Comparison of ENCODE assay signal across 37 mouse cellular contexts in genomic region chr1:40430143-40430834, GRCm38 (mm10). TPM values are rescaled to one million over a fixed set of nuclear protein-coding genes. Genes with fewer than 3 reads are reported as not detected.
A peak's percentile ranks its signal among the peaks of the same experiment; 100 is the strongest.
DNase-seq lines count a peak whose midpoint lies in the region; ATAC-seq and TF ChIP-seq lines count a peak whose summit lies in the region.
"Had no signal": no experiment of that assay in that cellular context is flagged by ENCODE, and none has a peak within 500 bp of the region (broad histone marks: within the 10 kb centered on the region; RNA-seq: fewer than 3 reads in every experiment).

No protein-coding gene starts in this region.

- no peak for TF ChIP-seq EP300 in liver, embryonic 14.5 days (IDR thresholded peaks at IDR 0.05; ENCODE audit: low read depth)

- peak overlapping the region; percentile 65 for H3K9ac ChIP-seq in liver, embryonic 14.5 days (replicated peaks)
- no peak overlapping the region for H3K9ac ChIP-seq in neural tube, embryonic 15.5 days (replicated peaks)
- H3K9ac ChIP-seq: embryonic facial prominence, embryonic 15.5 days; forebrain, embryonic 15.5 days; hindbrain, embryonic 15.5 days; limb, embryonic 12.5 days; midbrain, embryonic 15.5 days; neural tube, embryonic 12.5 days had no signal

- H3K27ac ChIP-seq in liver, embryonic 14.5 days: peak overlapping the region; percentile 43
- no peak overlapping the region for H3K27ac ChIP-seq in neural tube, embryonic 15.5 days (replicated peaks)
- H3K27ac ChIP-seq: embryonic facial prominence, embryonic 10.5 days; embryonic facial prominence, embryonic 15.5 days; forebrain, embryonic 10.5 days; forebrain, embryonic 15.5 days; hindbrain, embryonic 15.5 days; limb, embryonic 12.5 days; macrophage; midbrain, embryonic 10.5 days; midbrain, embryonic 15.5 days; neural tube, embryonic 12.5 days; stomach, postnatal 0 days had no signal

- no peaks in the 10 kb centered on the region for H3K9me3 ChIP-seq in megakaryocyte, embryonic 14.5 days
- no peaks in the 10 kb centered on the region for H3K9me3 ChIP-seq in liver, embryonic 14.5 days (ENCODE audit: control insufficient read depth, low read length)
- no peaks in the 10 kb centered on the region for H3K9me3 ChIP-seq in neural tube, embryonic 15.5 days (replicated peaks)
- H3K9me3 ChIP-seq: embryonic facial prominence, embryonic 10.5 days; embryonic facial prominence, embryonic 15.5 days; forebrain, embryonic 10.5 days; forebrain, embryonic 15.5 days; hindbrain, embryonic 15.5 days; limb, embryonic 12.5 days; midbrain, embryonic 10.5 days; midbrain, embryonic 15.5 days; neural tube, embryonic 12.5 days had no signal

- H3K27me3 ChIP-seq in megakaryocyte, embryonic 14.5 days (replicated peaks): peaks cover 2% of the 10 kb centered on the region
- no peaks in the 10 kb centered on the region for H3K27me3 ChIP-seq in liver, embryonic 14.5 days (ENCODE audit: control insufficient read depth, insufficient read depth, low read length)
- H3K27me3 ChIP-seq in neural tube, embryonic 15.5 days (replicated peaks): no peaks in the 10 kb centered on the region
- H3K27me3 ChIP-seq: embryonic facial prominence, embryonic 15.5 days; forebrain, embryonic 15.5 days; hindbrain, embryonic 15.5 days; limb, embryonic 12.5 days; midbrain, embryonic 15.5 days; neural tube, embryonic 12.5 days had no signal

- no peak for ATAC-seq in megakaryocyte, adult 5-6 weeks (ENCODE audit: poor library complexity, severe bottlenecking)
- 0 out of 2 replicates have a peak, but pooled peaks have one; percentile 21 for ATAC-seq in erythroblast, adult 5-6 weeks (replicated peaks; ENCODE audit: low FRiP score, poor library complexity, severe bottlenecking)
- no peak for ATAC-seq in liver, embryonic 14.5 days (ENCODE audit: insufficient read depth)
- ATAC-seq in neural tube, embryonic 15.5 days (ENCODE audit: low FRiP score): no peak
- ATAC-seq: activated CD4-positive, CD25-positive, alpha-beta regulatory T cell, adult 4 months; forebrain, embryonic 15.5 days; inflammation-experienced regulatory T-cells, adult 6 months; lung, postnatal 0 days; midbrain, embryonic 15.5 days had no signal

- no peak for DNase-seq in liver, embryonic 14.5 days (ENCODE audit: low read depth in 3 of 3, low spot score in 3 of 3)
- DNase-seq in layer of hippocampus, postnatal 36 days: no peak
- no peak for DNase-seq in thymus, postnatal 4 days
- DNase-seq: adrenal gland, adult 2 months; cerebellum, adult 18-20 months; cerebellum, postnatal 14 days; gastrocnemius, postnatal 36 days; heart, adult 18-20 months; kidney, adult 11 months; kidney, postnatal 14 days; layer of hippocampus, adult 9-11 months; lung, adult 18-20 months; right cerebral cortex, postnatal 4 days; thymus, adult 18-20 months; thymus, postnatal 36 days had no signal

- H3K4me1 ChIP-seq in megakaryocyte, embryonic 14.5 days: peaks cover 23% of the 10 kb centered on the region; the same call in 1 of the 2 replicates
- peaks cover 35 to 42% of the 10 kb centered on the region in 2 experiments for H3K4me1 ChIP-seq in liver, embryonic 14.5 days (replicated peaks; ENCODE audit: control insufficient read depth in 2 of 2, insufficient read depth in 2 of 2, low read length in 1 of 2)
- no peaks in the 10 kb centered on the region for H3K4me1 ChIP-seq in neural tube, embryonic 15.5 days
- H3K4me1 ChIP-seq: embryonic facial prominence, embryonic 10.5 days; embryonic facial prominence, embryonic 15.5 days; forebrain, embryonic 10.5 days; forebrain, embryonic 15.5 days; hindbrain, embryonic 15.5 days; limb, embryonic 12.5 days; midbrain, embryonic 10.5 days; midbrain, embryonic 15.5 days; neural tube, embryonic 12.5 days had no signal

- 23% methylated on average over 4 of the region's 4 CpGs for WGBS in liver, embryonic 14.5 days (ENCODE audit: insufficient replicate concordance)
- 90% methylated on average over 4 of the region's 4 CpGs for WGBS in neural tube, embryonic 15.5 days

- no peak for TF ChIP-seq CTCF in liver, embryonic 14.5 days (IDR thresholded peaks at IDR 0.05; ENCODE audit: low read depth)

- H3K4me3 ChIP-seq in megakaryocyte, embryonic 14.5 days (replicated peaks): peak overlapping the region; percentile 2
- peak overlapping the region; percentile 48 to 55 for H3K4me3 ChIP-seq in liver, embryonic 14.5 days (ENCODE audit: insufficient read depth in 1 of 2, low read depth in 2 of 2, low read length in 2 of 2)
- H3K4me3 ChIP-seq in neural tube, embryonic 15.5 days (replicated peaks): no peak overlapping the region
- H3K4me3 ChIP-seq: embryonic facial prominence, embryonic 10.5 days; embryonic facial prominence, embryonic 15.5 days; forebrain, embryonic 10.5 days; forebrain, embryonic 15.5 days; hindbrain, embryonic 15.5 days; limb, embryonic 12.5 days; midbrain, embryonic 10.5 days; midbrain, embryonic 15.5 days; neural tube, embryonic 12.5 days had no signal

- H3K4me2 ChIP-seq in liver, embryonic 14.5 days (ENCODE audit: low read depth): peak overlapping the region; percentile 69
- no peak overlapping the region for H3K4me2 ChIP-seq in neural tube, embryonic 15.5 days
- H3K4me2 ChIP-seq: embryonic facial prominence, embryonic 15.5 days; forebrain, embryonic 15.5 days; heart, embryonic 11.5 days; hindbrain, embryonic 15.5 days; limb, embryonic 12.5 days; midbrain, embryonic 15.5 days; neural tube, embryonic 12.5 days had no signal

- no peaks in the 10 kb centered on the region for H3K36me3 ChIP-seq in megakaryocyte, embryonic 14.5 days (replicated peaks; ENCODE audit: low read length)
- no peaks in the 10 kb centered on the region for H3K36me3 ChIP-seq in liver, embryonic 14.5 days (replicated peaks; ENCODE audit: control insufficient read depth, insufficient read depth, low read depth)
- no peaks in the 10 kb centered on the region for H3K36me3 ChIP-seq in neural tube, embryonic 15.5 days
- H3K36me3 ChIP-seq: embryonic facial prominence, embryonic 10.5 days; embryonic facial prominence, embryonic 15.5 days; forebrain, embryonic 10.5 days; forebrain, embryonic 15.5 days; hindbrain, embryonic 15.5 days; limb, embryonic 12.5 days; midbrain, embryonic 10.5 days; midbrain, embryonic 15.5 days; neural tube, embryonic 12.5 days had no signal

RNA-seq across cellular contexts. Expression of gene Il1rl1, which starts 0.9 kb away (rescaled TPM):
- 0.48 TPM in 1 of 2 replicates, not detected in the other for polyA plus RNA-seq in megakaryocyte, embryonic 14.5 days (2012; ENCODE audit: insufficient read depth, low replicate concordance)
- 4.2 and 7.3 TPM in 2 replicates for total RNA-seq in megakaryocyte, adult 5-6 weeks (2015)
- total RNA-seq in megakaryocyte, adult 5-6 weeks (2017): 5.7 and 8.9 TPM in 2 replicates
- total RNA-seq in erythroblast, adult 5-6 weeks (2015; ENCODE audit: low replicate concordance): 9.6 and 12.1 TPM in 2 replicates
- 15.3 and 16.7 TPM in 2 replicates for total RNA-seq in erythroblast, adult 5-6 weeks (2017; ENCODE audit: low replicate concordance)
- 2.9 and 3.8 TPM in 2 replicates for polyA plus RNA-seq in liver, embryonic 14.5 days (2012; rRNA removed)
- 2.7 and 3.0 TPM in 2 replicates for polyA plus RNA-seq in liver, embryonic 14.5 days (2014; fragmentation: Nextera tagmentation; extraction: Ambion mirVana)
- total RNA-seq in layer of hippocampus, postnatal 36 days (2021): under 1 TPM; 0.07 to 0.08 TPM
- polyA plus RNA-seq in neural tube, embryonic 15.5 days (2015; fragmentation: Nextera tagmentation; extraction: Ambion mirVana): 0.04 and 0.63 TPM in 2 replicates
- polyA plus RNA-seq: forebrain, embryonic 10.5 days; forebrain, embryonic 15.5 days; hindbrain, embryonic 15.5 days; midbrain, embryonic 10.5 days had no signal

RNA-seq across cellular contexts. Expression of gene Il18r1, which starts 35.1 kb away (rescaled TPM):
- not detected in 2 replicates for polyA plus RNA-seq in megakaryocyte, embryonic 14.5 days (2012; ENCODE audit: insufficient read depth, low replicate concordance)
- 6.8 and 8.9 TPM in 2 replicates for total RNA-seq in megakaryocyte, adult 5-6 weeks (2015)
- 11.6 and 15.4 TPM in 2 replicates for total RNA-seq in megakaryocyte, adult 5-6 weeks (2017)
- 0.58 and 1.5 TPM in 2 replicates for total RNA-seq in erythroblast, adult 5-6 weeks (2015; ENCODE audit: low replicate concordance)
- 1.5 and 3.4 TPM in 2 replicates for total RNA-seq in erythroblast, adult 5-6 weeks (2017; ENCODE audit: low replicate concordance)
- 0.05 and 0.07 TPM in 2 replicates for polyA plus RNA-seq in liver, embryonic 14.5 days (2012; rRNA removed)
- 0.04 TPM in 1 of 2 replicates, not detected in the other for polyA plus RNA-seq in liver, embryonic 14.5 days (2014; fragmentation: Nextera tagmentation; extraction: Ambion mirVana)
- not detected for total RNA-seq in layer of hippocampus, postnatal 36 days (2021)
- polyA plus RNA-seq in neural tube, embryonic 15.5 days (2015; fragmentation: Nextera tagmentation; extraction: Ambion mirVana): 0.37 TPM in 1 of 2 replicates, not detected in the other
- total RNA-seq: gastrocnemius, adult 18-20 months; gastrocnemius, postnatal 36 days; left cerebral cortex, adult 18-20 months; left cerebral cortex, postnatal 25 days had no signal
- polyA plus RNA-seq: embryonic facial prominence, embryonic 10.5 days; forebrain, embryonic 10.5 days; forebrain, embryonic 15.5 days; heart, embryonic 11.5 days; hindbrain, embryonic 15.5 days; limb, embryonic 12.5 days; midbrain, embryonic 10.5 days; midbrain, embryonic 15.5 days; neural tube, embryonic 12.5 days had no signal

Comparison
In these comparisons a context has a peak if more than half of its experiments do, and no peak if none do; other contexts are left out.
1. RNA of gene Il1rl1, which starts 0.9 kb away (total RNA-seq): 9.6 to 16.7 TPM in erythroblast, adult 5-6 weeks and 4.2 to 8.9 TPM in megakaryocyte, adult 5-6 weeks; 0.07 to 0.08 TPM in layer of hippocampus, postnatal 36 days; every median in the first group is over 4 times any median in the second.